Mouse (Mus musculus): Measurements from ENCODE around the gene Mpv17. TPM values are rescaled to one million over a fixed set of nuclear protein-coding genes. Genes with fewer than 3 reads are reported as not detected.

Mpv17 gene
- total RNA-seq, 2 experiments from 2014 or later, result 47.8 to 49.2 TPM

DNA sequence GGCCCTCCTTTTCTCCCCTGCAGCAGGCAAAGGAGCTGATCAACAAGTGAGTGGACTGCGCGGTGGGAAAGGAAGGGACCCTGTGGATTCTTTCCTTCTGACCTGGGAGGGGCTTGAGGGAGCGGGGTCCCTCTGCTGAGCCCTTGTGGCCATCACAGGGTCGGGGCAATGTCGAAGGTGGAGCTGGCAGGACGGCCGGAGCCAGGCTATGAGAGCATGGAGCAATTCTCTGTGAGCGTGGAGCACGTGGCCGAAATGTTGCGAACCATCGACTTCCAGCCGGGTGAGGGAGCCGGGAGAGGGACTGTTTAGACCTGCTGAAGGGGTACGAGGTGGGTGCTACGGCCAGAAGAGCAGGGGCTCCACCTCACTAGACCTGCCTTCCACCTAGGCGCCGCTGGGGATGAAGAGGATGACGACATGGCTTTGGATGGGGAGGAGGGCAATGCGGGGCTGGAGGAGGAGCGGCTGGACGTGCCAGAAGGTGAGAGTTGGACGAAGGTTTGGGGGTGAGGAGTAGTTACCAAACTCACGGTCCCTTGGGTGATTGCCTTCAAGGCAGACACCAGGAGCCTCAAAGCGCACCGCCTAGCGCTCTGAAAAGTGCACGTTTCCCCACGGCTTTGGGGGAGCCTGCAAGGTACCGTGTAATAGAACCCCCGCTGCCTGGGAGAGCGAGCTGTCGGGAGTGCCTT, 17.2 kb downstream of the Mpv17 start:
- intact Hi-C loops (cut with DNase I), result no loop called here
- TF ChIP-seq CTCF (IDR thresholded peaks at IDR 0.05), result peak; percentile 13; the same call in 1 of the 2 replicates
- H3K4me3 ChIP-seq, result peak overlapping the region; percentile 36; the same call in 1 of the 2 replicates
- peak in 1 of 2 experiments; percentile 14 for DNase-seq (ENCODE audit: extremely low spot score in 1 of 2, low spot score in 2 of 2)
- H3K27ac ChIP-seq, result no peak overlapping the region

DNA sequence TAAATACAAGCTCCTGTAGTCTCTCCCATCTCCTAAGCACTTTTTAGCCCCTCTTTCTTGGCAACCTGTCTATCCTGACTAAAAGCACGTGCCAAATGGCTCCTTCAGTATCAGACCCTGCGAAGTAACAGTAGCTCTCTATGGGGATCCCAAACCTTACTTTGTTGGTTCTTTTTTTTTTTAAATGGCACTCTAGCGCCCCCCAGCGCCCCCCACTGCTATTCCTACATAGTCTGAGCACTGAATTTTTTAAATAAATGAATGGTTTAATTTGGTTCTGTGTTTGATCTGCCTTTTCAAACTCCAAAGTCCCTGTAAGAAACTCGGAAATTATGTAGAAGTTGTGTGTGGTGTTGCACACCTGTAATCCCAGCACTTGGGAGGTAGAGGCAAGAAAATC, 28.0 kb downstream of the Mpv17 start:
- H3K4me3 ChIP-seq, result no peak overlapping the region
- H3K27ac ChIP-seq, result no peak overlapping the region
- peak; percentile 31 for TF ChIP-seq CTCF (IDR thresholded peaks at IDR 0.05)
- DNase-seq (ENCODE audit: extremely low spot score in 1 of 2, low spot score in 2 of 2), result no peak
- intact Hi-C loops (cut with DNase I), result no loop called here

DNA sequence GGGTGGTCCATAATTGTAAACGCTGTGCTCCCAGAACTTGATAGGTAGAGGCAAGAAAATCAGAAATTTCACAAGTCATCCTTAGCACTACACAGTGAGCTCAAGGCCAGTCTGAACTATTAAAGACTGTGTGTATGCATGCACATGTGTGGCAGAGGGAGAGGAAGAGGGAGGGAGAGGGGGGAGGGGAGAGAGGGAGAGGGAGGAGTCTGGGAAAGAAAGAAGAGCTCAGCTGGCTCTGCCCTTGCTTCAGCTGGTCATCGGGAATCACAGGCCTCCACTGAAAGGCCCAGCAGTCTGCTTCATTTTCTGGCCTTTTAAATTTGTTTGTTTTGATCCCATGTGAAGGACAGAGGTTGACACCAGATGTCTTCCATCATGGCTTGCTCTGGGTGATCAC, 30.6 kb downstream of the Mpv17 start:
- Histone ChIP-seq H3K4me3 (no peak overlapping the region), H3K27ac (no peak overlapping the region)
- intact Hi-C loops (cut with DNase I), result loop anchor here (5.0 kb wide), 1 partner anchor 131 kb away; no protein-coding TSS in a partner anchor
- no peak for TF ChIP-seq CTCF (IDR thresholded peaks at IDR 0.05)
- no peak for DNase-seq (ENCODE audit: extremely low spot score in 1 of 2, low spot score in 2 of 2)

- no peak for TF ChIP-seq CTCF (IDR thresholded peaks at IDR 0.05)
- H3K4me3 ChIP-seq, result no peak overlapping the region
- H3K27ac ChIP-seq, result no peak overlapping the region
- peak in 1 of 2 experiments; percentile 40 for DNase-seq (ENCODE audit: extremely low spot score in 1 of 2, low spot score in 2 of 2)
- intact Hi-C loops (cut with DNase I), result loop anchor here (1.0 to 5.0 kb wide), 3 partner anchors 29 to 129 kb away; no protein-coding TSS in a partner anchor
Measured at GRCm38 (mm10) chr5:31121111-31121510, 32.9 kb downstream of the Mpv17 start.

GRCm38 (mm10) chr5:31116912-31117311, 37.1 kb downstream of the Mpv17 start:
- H3K27ac ChIP-seq, result no peak overlapping the region
- no peak for TF ChIP-seq CTCF (IDR thresholded peaks at IDR 0.05)

GRCm38 (mm10) chr5:31116354-31116753, 37.7 kb downstream of the Mpv17 start, which contains the start of gene Trim54:
Trim54 (plus strand) TSS chr5:31116712.
- Histone ChIP-seq H3K27ac (no peak within 1 kb of the TSS), H3K4me3 (no peak within 1 kb of the TSS)
- intact Hi-C loops (cut with DNase I), result no loop called here
- no peak for DNase-seq (ENCODE audit: extremely low spot score in 1 of 2, low spot score in 2 of 2)
- TF ChIP-seq CTCF (IDR thresholded peaks at IDR 0.05), result no peak

More at GRCm38 (mm10) chr5:31116912-31117311, 37.1 kb downstream of the Mpv17 start:
- intact Hi-C loops (cut with DNase I), result no loop called here
- H3K4me3 ChIP-seq, result no peak overlapping the region
- DNase-seq (ENCODE audit: extremely low spot score in 1 of 2, low spot score in 2 of 2), result no peak

DNA sequence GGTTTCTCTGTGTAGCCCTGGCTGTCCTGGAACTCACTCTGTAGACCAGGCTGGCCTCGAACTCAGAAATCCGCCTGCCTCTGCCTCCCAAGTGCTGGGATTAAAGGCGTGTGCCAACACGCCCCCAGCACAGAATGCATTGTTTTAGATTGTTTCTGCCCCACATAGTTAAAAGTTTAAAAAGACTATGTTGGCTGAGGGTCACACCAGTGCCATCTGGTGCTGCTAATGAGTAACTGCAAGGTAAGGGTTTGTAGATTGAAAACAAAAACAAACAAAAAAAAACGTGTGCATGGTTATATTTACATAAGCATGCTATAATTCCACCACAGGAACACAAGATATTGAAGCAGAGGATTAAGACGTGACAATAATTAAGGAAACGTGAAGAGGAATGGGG, 43.3 kb downstream of the Mpv17 start:
- intact Hi-C loops (cut with DNase I), result no loop called here
- H3K27ac ChIP-seq, result no peak overlapping the region
- no peak for DNase-seq (ENCODE audit: extremely low spot score in 1 of 2, low spot score in 2 of 2)
- no peak overlapping the region for H3K4me3 ChIP-seq
- TF ChIP-seq CTCF (IDR thresholded peaks at IDR 0.05), result peak; percentile 68

GRCm38 (mm10) chr5:31108000-31108490, 46.0 kb downstream of the Mpv17 start, which contains the start of gene Slc30a3:
Slc30a3 (minus strand) TSS chr5:31108237.
- Histone ChIP-seq H3K27ac (no peak within 1 kb of the TSS), H3K4me3 (no peak within 1 kb of the TSS)
- no peak for DNase-seq (ENCODE audit: extremely low spot score in 1 of 2, low spot score in 2 of 2)
- intact Hi-C loops (cut with DNase I), result loop anchor here (5.0 kb wide), 1 partner anchor 176 kb away; no protein-coding TSS in a partner anchor
- TF ChIP-seq CTCF (IDR thresholded peaks at IDR 0.05), result no peak

DNA sequence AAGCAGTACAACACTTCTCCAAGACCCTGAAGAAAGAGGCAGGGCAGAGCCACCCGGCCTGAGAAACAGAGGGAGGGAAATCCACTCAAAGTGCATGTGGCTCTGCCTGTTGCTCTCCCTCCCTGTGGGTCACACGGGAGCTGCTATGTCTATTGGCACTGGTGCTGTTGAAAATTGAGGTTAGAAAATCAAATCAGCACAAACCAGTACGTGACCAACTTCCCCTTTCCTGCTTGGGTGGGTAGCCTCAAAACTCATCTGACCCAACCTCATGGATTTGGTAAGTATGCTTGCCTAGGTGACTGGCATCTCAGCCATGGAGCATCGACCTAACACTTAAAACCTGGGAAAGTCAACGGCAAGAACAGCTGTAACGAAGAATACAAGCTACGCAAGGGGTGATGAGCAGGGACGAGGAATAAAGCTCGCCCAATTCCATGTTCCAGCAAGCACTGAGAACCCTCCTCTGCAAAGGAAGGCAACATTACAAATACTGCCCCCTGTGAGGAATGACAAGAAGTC, 48.2 kb downstream of the Mpv17 start, which contains the start of gene Dnajc5g:
Gene Dnajc5g (plus strand): TSS at position 472 of the 522 bp plus-strand sequence.
- Histone ChIP-seq H3K27ac (no peak within 1 kb of the TSS), H3K4me3 (no peak within 1 kb of the TSS)
- TF ChIP-seq CTCF (IDR thresholded peaks at IDR 0.05), result no peak
- intact Hi-C loops (cut with DNase I), result loop anchor here (5.0 kb wide), 1 partner anchor 174 kb away; no protein-coding TSS in a partner anchor
- no peak for DNase-seq (ENCODE audit: extremely low spot score in 1 of 2, low spot score in 2 of 2)

DNA sequence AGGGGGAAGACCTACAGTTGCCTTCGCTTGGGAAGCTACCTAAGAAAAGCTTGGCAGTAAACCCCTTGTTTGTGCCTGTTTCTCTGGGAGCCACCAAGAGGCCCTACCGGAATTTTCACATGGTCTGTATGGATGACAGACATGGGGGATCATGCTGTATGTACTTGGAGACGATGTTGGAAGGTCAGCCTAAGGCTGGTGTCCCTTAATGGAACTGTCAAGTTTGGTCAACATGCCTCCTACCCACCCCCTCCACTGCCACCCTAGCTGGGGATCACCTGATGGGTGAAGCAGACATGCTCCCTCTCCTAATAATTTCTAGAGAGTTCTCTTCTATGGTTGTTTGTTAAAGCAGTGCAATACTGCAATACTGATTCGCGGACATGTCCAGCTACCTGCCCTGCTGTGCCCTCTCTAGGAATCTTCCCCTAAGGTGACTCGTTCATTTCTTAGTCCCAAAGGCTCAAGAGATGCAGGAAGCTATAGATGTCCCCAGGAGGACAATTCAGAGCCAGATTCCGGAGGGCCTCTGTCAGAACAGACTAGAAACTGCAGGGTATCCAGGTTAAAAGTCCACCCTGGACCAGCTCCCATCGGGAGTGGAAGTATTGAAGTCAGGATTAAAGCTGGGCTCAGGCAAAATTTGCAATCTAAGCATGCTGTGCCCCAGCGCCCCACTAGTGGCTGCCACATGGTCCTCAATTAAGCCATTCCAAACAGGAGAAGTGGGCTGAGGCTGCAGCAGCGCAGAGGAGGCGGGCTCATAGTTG, 58.2 kb downstream of the Mpv17 start:
- peak overlapping the region; percentile 33 for H3K4me3 ChIP-seq
- TF ChIP-seq CTCF (IDR thresholded peaks at IDR 0.05), result no peak; the same call in 1 of the 2 replicates
- H3K27ac ChIP-seq, result no peak overlapping the region
- intact Hi-C loops (cut with DNase I), result no loop called here
- no peak for DNase-seq (ENCODE audit: extremely low spot score in 1 of 2, low spot score in 2 of 2)

All from left cerebral cortex, adult 2 months (tissue).